Mouse (Mus musculus) stomach, postnatal 0 days (tissue): ENCODE results near the gene Pxylp1. TPM values are rescaled to one million over a fixed set of nuclear protein-coding genes. Genes with fewer than 3 reads are reported as not detected.

Source experiments
- ATAC-seq: fragments of 200-750 bp; cut with Nextera tagmentation; 2 replicates; pipeline ENCODE4 v1.8.0; 2017; ENCODE audit not compliant: low FRiP score, low TSS enrichment
- DNase-seq: peaks from one replicate; pipeline ENCODE4 v3.0.0-alpha.2; 2016; ENCODE audit warnings: low spot score
- H3K27ac ChIP-seq: fragments of 300-500 bp; sonication (generic); replicated peaks from 2 replicates; pipeline ENCODE4 v1.5.1; 2014; ENCODE audit warnings: mild to moderate bottlenecking, control low read depth
- H3K27me3 ChIP-seq: fragments of 300-500 bp; sonication (generic); 2 replicates; pipeline ENCODE4 v1.6.1; 2014; ENCODE audit warnings: low read length; ENCODE audit not compliant: control insufficient read depth, insufficient read depth
- H3K36me3 ChIP-seq: fragments of 300-500 bp; sonication (generic); 2 replicates; pipeline ENCODE4 v1.6.1; 2014; ENCODE audit warnings: low read length, mixed read lengths; ENCODE audit not compliant: control insufficient read depth, insufficient read depth
- H3K4me1 ChIP-seq: fragments of 300-500 bp; sonication (generic); replicated peaks from 2 replicates; pipeline ENCODE4 v1.6.1; 2014; ENCODE audit warnings: antibody characterized with exemption; ENCODE audit not compliant: control insufficient read depth, insufficient read depth
- H3K4me2 ChIP-seq: fragments of 300-500 bp; sonication (generic); replicated peaks from 2 replicates; pipeline ENCODE4 v1.6.1; 2014; ENCODE audit warnings: low read depth, mild to moderate bottlenecking, control low read depth, moderate library complexity
- H3K4me3 ChIP-seq: fragments of 300-500 bp; sonication (generic); 2 replicates; pipeline ENCODE4 v1.5.1; 2014; ENCODE audit warnings: low read depth, low read length, control low read depth
- H3K9ac ChIP-seq: fragments of 300-500 bp; sonication (generic); 2 replicates; pipeline ENCODE4 v1.6.1; 2014; ENCODE audit warnings: mild to moderate bottlenecking, low read length, control low read depth, mixed read lengths
- H3K9me3 ChIP-seq: fragments of 300-500 bp; sonication (generic); 2 replicates; pipeline ENCODE4 v1.6.1; 2016; ENCODE audit warnings: low read length; ENCODE audit not compliant: control insufficient read depth
- CTCF ChIP-seq: IDR thresholded peaks from 2 replicates; pipeline ENCODE4 v1.5.1; 2016; ENCODE audit warnings: antibody characterized with exemption, low read depth, mild to moderate bottlenecking, moderate library complexity
- EP300 ChIP-seq: optimal IDR thresholded peaks from 2 replicates; pipeline ENCODE3; 2016; ENCODE audit warnings: antibody characterized with exemption
- WGBS: fragments of 180-500 bp; shearing (Covaris S2); extraction: QIAGEN DNeasy Blood & Tissue Kit; methylation state at CpG from one replicate; pipeline ENCODE4 v1.1.7; 2014; 5-methylcytosine and 5-hydroxymethylcytosine counted together
- polyA plus RNA-seq: library from polyadenylated mRNA; unstranded; fragments of >200 nt; fragmentation: Nextera tagmentation; extraction: Ambion mirVana; gene quantifications from 2 replicates; pipeline ENCODE4 v1.2.1, GENCODE M21; 2015

Pxylp1 gene
- polyA plus RNA-seq, 1 experiment from 2014 or later, result 19.1 TPM

- H3K9me3 ChIP-seq, result no peaks in the 10 kb centered on the region
- no peak overlapping the region for H3K27ac ChIP-seq
- no peak overlapping the region for H3K4me3 ChIP-seq
- no peak overlapping the region for H3K4me2 ChIP-seq
- H3K4me1 ChIP-seq, result no peaks in the 10 kb centered on the region; the same call in none of the 2 replicates
- TF ChIP-seq EP300 (no peak), CTCF (no peak)
- 73% methylated on average over 6 of the region's 6 CpGs for WGBS
- no peaks in the 10 kb centered on the region for H3K36me3 ChIP-seq
- no peak overlapping the region for H3K9ac ChIP-seq
- no peak for DNase-seq
- ATAC-seq, result no peak
- H3K27me3 ChIP-seq, result no peaks in the 10 kb centered on the region
Measured at GRCm38 (mm10) chr9:96879024-96879423, 13.4 kb downstream of the Pxylp1 start.

- H3K27ac ChIP-seq, result no peak overlapping the region
- H3K4me2 ChIP-seq, result no peak overlapping the region
- H3K36me3 ChIP-seq, result no peaks in the 10 kb centered on the region
- WGBS, result 44% methylated on average over 4 of the region's 4 CpGs
- no peaks in the 10 kb centered on the region; the same call in none of the 2 replicates for H3K4me1 ChIP-seq
- ATAC-seq, result no peak
- H3K9me3 ChIP-seq, result no peaks in the 10 kb centered on the region
- no peak for TF ChIP-seq EP300
- no peak for TF ChIP-seq CTCF
- DNase-seq, result no peak
- no peak overlapping the region for H3K9ac ChIP-seq
- H3K27me3 ChIP-seq, result no peaks in the 10 kb centered on the region
- no peak overlapping the region for H3K4me3 ChIP-seq
Measured at GRCm38 (mm10) chr9:96878464-96878863, 14.0 kb downstream of the Pxylp1 start.

- DNase-seq (no peak), ATAC-seq (no peak)
- Histone ChIP-seq H3K4me1 (no peaks in the 10 kb centered on the region; the same call in 1 of the 2 replicates), H3K4me3 (no peak overlapping the region), H3K4me2 (no peak overlapping the region), H3K27ac (no peak overlapping the region; the same call in 1 of the 2 replicates), H3K9me3 (no peaks in the 10 kb centered on the region), H3K36me3 (no peaks in the 10 kb centered on the region), H3K27me3 (no peaks in the 10 kb centered on the region), H3K9ac (0 out of 2 replicates have a peak overlapping the region, but pooled peaks have one; percentile 13)
- WGBS, result 52% methylated on average over 4 of the region's 4 CpGs
- TF ChIP-seq EP300 (no peak), CTCF (no peak)
Measured at GRCm38 (mm10) chr9:96875704-96876103, 16.8 kb downstream of the Pxylp1 start.

GRCm38 (mm10) chr9:96873082-96873481 is 19.4 kb downstream of the Pxylp1 start:
- peak; percentile 59 for DNase-seq
- no peaks in the 10 kb centered on the region for H3K4me1 ChIP-seq
- H3K4me2 ChIP-seq, result no peak overlapping the region
- no peaks in the 10 kb centered on the region for H3K36me3 ChIP-seq
- H3K4me3 ChIP-seq, result no peak overlapping the region
- no peaks in the 10 kb centered on the region for H3K9me3 ChIP-seq
- TF ChIP-seq EP300, result no peak
- TF ChIP-seq CTCF, result peak; percentile 68
- no peak overlapping the region for H3K9ac ChIP-seq
- no peak for ATAC-seq
- 78% methylated on average over 5 of the region's 5 CpGs for WGBS
- no peaks in the 10 kb centered on the region for H3K27me3 ChIP-seq
- no peak overlapping the region for H3K27ac ChIP-seq

- H3K36me3 ChIP-seq, result no peaks in the 10 kb centered on the region
- 38% methylated on average over 8 of the region's 8 CpGs for WGBS
- no peaks in the 10 kb centered on the region for H3K4me1 ChIP-seq
- DNase-seq, result peak; percentile 67
- TF ChIP-seq EP300, result no peak
- TF ChIP-seq CTCF, result no peak
- peak; percentile 71 for ATAC-seq
- no peaks in the 10 kb centered on the region for H3K9me3 ChIP-seq
- H3K4me3 ChIP-seq, result no peak overlapping the region
- no peaks in the 10 kb centered on the region for H3K27me3 ChIP-seq
- no peak overlapping the region for H3K9ac ChIP-seq
- H3K4me2 ChIP-seq, result no peak overlapping the region
- 0 out of 2 replicates have a peak overlapping the region, but pooled peaks have one; percentile 18 for H3K27ac ChIP-seq
Measured at GRCm38 (mm10) chr9:96870104-96870503, 22.4 kb downstream of the Pxylp1 start.

- H3K9me3 ChIP-seq, result no peaks in the 10 kb centered on the region
- no peak overlapping the region for H3K9ac ChIP-seq
- 0 out of 2 replicates have a peak overlapping the region, but pooled peaks have one; percentile 18 for H3K27ac ChIP-seq
- no peaks in the 10 kb centered on the region for H3K4me1 ChIP-seq
- no peak for DNase-seq
- H3K27me3 ChIP-seq, result no peaks in the 10 kb centered on the region
- no peak overlapping the region for H3K4me2 ChIP-seq
- ATAC-seq, result no peak
- no peak for TF ChIP-seq CTCF
- no peak for TF ChIP-seq EP300
- H3K36me3 ChIP-seq, result no peaks in the 10 kb centered on the region
- WGBS, result 84% methylated on average over 5 of the region's 5 CpGs
- H3K4me3 ChIP-seq, result no peak overlapping the region
Measured at GRCm38 (mm10) chr9:96869542-96869941, 22.9 kb downstream of the Pxylp1 start.
